Mouse (Mus musculus) embryonic facial prominence, embryonic 15.5 days (tissue): Measurements from ENCODE around the gene Hip1r. TPM values are rescaled to one million over a fixed set of nuclear protein-coding genes. Genes with fewer than 3 reads are reported as not detected.

Experiments
- ATAC-seq: fragments of 200-750 bp; cut with Nextera tagmentation; 2 replicates; pipeline ENCODE4 v1.8.0; 2017; ENCODE audit warnings: low read depth, moderate TSS enrichment; ENCODE audit not compliant: insufficient number of reproducible peaks, low FRiP score, low TSS enrichment
- H3K27ac ChIP-seq: fragments of 300-500 bp; sonication (generic); replicated peaks from 2 replicates; pipeline ENCODE4 v1.5.1; 2015; ENCODE audit warnings: mild to moderate bottlenecking, inconsistent platforms
- H3K27me3 ChIP-seq: fragments of 300-500 bp; sonication (generic); 2 replicates; pipeline ENCODE4 v1.6.1; 2015; ENCODE audit warnings: inconsistent platforms
- H3K36me3 ChIP-seq: fragments of 300-500 bp; sonication (generic); 2 replicates; pipeline ENCODE4 v1.6.1; 2015; ENCODE audit warnings: mild to moderate bottlenecking, inconsistent platforms
- H3K4me1 ChIP-seq: fragments of 300-500 bp; sonication (generic); 2 replicates; pipeline ENCODE4 v1.6.1; 2015; ENCODE audit warnings: inconsistent platforms
- H3K4me2 ChIP-seq: fragments of 300-500 bp; sonication (generic); replicated peaks from 2 replicates; pipeline ENCODE4 v1.6.1; 2015; ENCODE audit warnings: mild to moderate bottlenecking, inconsistent platforms
- H3K4me3 ChIP-seq: fragments of 300-500 bp; sonication (generic); replicated peaks from 2 replicates; pipeline ENCODE4 v1.5.1; 2015; ENCODE audit warnings: mild to moderate bottlenecking, inconsistent platforms
- H3K9ac ChIP-seq: fragments of 300-500 bp; sonication (generic); 2 replicates; pipeline ENCODE4 v1.6.1; 2015; ENCODE audit warnings: inconsistent platforms
- H3K9me3 ChIP-seq: fragments of 300-500 bp; sonication (generic); replicated peaks from 2 replicates; pipeline ENCODE4 v1.6.1; 2016; ENCODE audit warnings: inconsistent platforms
- WGBS: fragments of 180-500 bp; shearing (Covaris S2); methylation state at CpG from one replicate; pipeline ENCODE4 v1.1.7; 2015; 5-methylcytosine and 5-hydroxymethylcytosine counted together
- polyA plus RNA-seq: library from polyadenylated mRNA; unstranded; fragments of >200 nt; fragmentation: Nextera tagmentation; extraction: Ambion mirVana; gene quantifications from 2 replicates; pipeline ENCODE4 v1.2.1, GENCODE M21; 2015

Hip1r gene
- polyA plus RNA-seq, 1 experiment from 2014 or later = 14.2 TPM

GRCm38 (mm10) chr5:123947041-123947761, 26.2 kb upstream of the Hip1r start:
- H3K4me3 ChIP-seq = no peak overlapping the region
- no peak for ATAC-seq

GRCm38 (mm10) chr5:123952365-123953045, 20.9 kb upstream of the Hip1r start:
- Histone ChIP-seq H3K9me3 (no peaks in the 10 kb centered on the region), H3K4me3 (no peak overlapping the region), H3K36me3 (no peaks in the 10 kb centered on the region), H3K4me1 (no peaks in the 10 kb centered on the region), H3K27me3 (no peaks in the 10 kb centered on the region), H3K27ac (no peak overlapping the region), H3K9ac (no peak overlapping the region), H3K4me2 (no peak overlapping the region)
- no peak for ATAC-seq
- WGBS = 38% methylated on average over 5 of the region's 5 CpGs

More at GRCm38 (mm10) chr5:123947041-123947761, 26.2 kb upstream of the Hip1r start:
- H3K9me3 ChIP-seq = no peaks in the 10 kb centered on the region
- no peak overlapping the region for H3K4me2 ChIP-seq
- no peaks in the 10 kb centered on the region for H3K36me3 ChIP-seq
- WGBS = 46% methylated on average over 7 of the region's 7 CpGs
- no peak overlapping the region for H3K9ac ChIP-seq
- no peaks in the 10 kb centered on the region for H3K4me1 ChIP-seq
- no peaks in the 10 kb centered on the region for H3K27me3 ChIP-seq
- no peak overlapping the region for H3K27ac ChIP-seq

- Histone ChIP-seq H3K4me1 (no peaks in the 10 kb centered on the region), H3K27ac (no peak overlapping the region), H3K27me3 (no peaks in the 10 kb centered on the region), H3K36me3 (no peaks in the 10 kb centered on the region), H3K9me3 (no peaks in the 10 kb centered on the region), H3K9ac (no peak overlapping the region), H3K4me2 (no peak overlapping the region), H3K4me3 (no peak overlapping the region)
- 90% methylated on average over 8 of the region's 8 CpGs for WGBS
- ATAC-seq = no peak
Measured at GRCm38 (mm10) chr5:123957213-123957612, 16.2 kb upstream of the Hip1r start.

GRCm38 (mm10) chr5:123959018-123959417, 14.4 kb upstream of the Hip1r start:
- Histone ChIP-seq H3K9me3 (no peaks in the 10 kb centered on the region), H3K4me2 (no peak overlapping the region), H3K4me3 (no peak overlapping the region), H3K36me3 (no peaks in the 10 kb centered on the region), H3K9ac (no peak overlapping the region), H3K27ac (no peak overlapping the region), H3K4me1 (no peaks in the 10 kb centered on the region), H3K27me3 (no peaks in the 10 kb centered on the region)
- 60% methylated on average over 3 of the region's 3 CpGs for WGBS
- no peak for ATAC-seq

- Histone ChIP-seq H3K4me2 (no peak overlapping the region), H3K9me3 (no peaks in the 10 kb centered on the region), H3K27ac (no peak overlapping the region), H3K27me3 (no peaks in the 10 kb centered on the region), H3K9ac (no peak overlapping the region), H3K36me3 (no peaks in the 10 kb centered on the region), H3K4me3 (no peak overlapping the region), H3K4me1 (no peaks in the 10 kb centered on the region)
- 64% methylated on average over 8 of the region's 8 CpGs for WGBS
- no peak for ATAC-seq
Measured at GRCm38 (mm10) chr5:123960129-123960528, 13.3 kb upstream of the Hip1r start.

GRCm38 (mm10) chr5:123961046-123961445, 12.4 kb upstream of the Hip1r start:
- H3K4me1 ChIP-seq = no peaks in the 10 kb centered on the region
- no peak overlapping the region for H3K4me2 ChIP-seq
- no peak for ATAC-seq
- no peak overlapping the region for H3K9ac ChIP-seq
- H3K9me3 ChIP-seq = no peaks in the 10 kb centered on the region
- H3K27me3 ChIP-seq = no peaks in the 10 kb centered on the region
- 81% methylated on average over 12 of the region's 12 CpGs for WGBS
- no peak overlapping the region for H3K4me3 ChIP-seq
- H3K27ac ChIP-seq = no peak overlapping the region
- no peaks in the 10 kb centered on the region for H3K36me3 ChIP-seq

- WGBS = 90% methylated on average over 4 of the region's 4 CpGs
- Histone ChIP-seq H3K9me3 (no peaks in the 10 kb centered on the region), H3K27me3 (no peaks in the 10 kb centered on the region), H3K9ac (no peak overlapping the region), H3K4me2 (no peak overlapping the region), H3K4me1 (no peaks in the 10 kb centered on the region), H3K4me3 (no peak overlapping the region), H3K27ac (no peak overlapping the region), H3K36me3 (no peaks in the 10 kb centered on the region)
- no peak for ATAC-seq
Measured at GRCm38 (mm10) chr5:123964208-123964607, 9.2 kb upstream of the Hip1r start.

- H3K27me3 ChIP-seq = no peaks in the 10 kb centered on the region
- 94% methylated on average over 2 of the region's 2 CpGs for WGBS
- H3K9ac ChIP-seq = no peak overlapping the region
- no peak overlapping the region for H3K4me3 ChIP-seq
- H3K4me1 ChIP-seq = no peaks in the 10 kb centered on the region
- no peak overlapping the region for H3K27ac ChIP-seq
- no peaks in the 10 kb centered on the region for H3K36me3 ChIP-seq
- no peak for ATAC-seq
- H3K4me2 ChIP-seq = no peak overlapping the region
- H3K9me3 ChIP-seq = no peaks in the 10 kb centered on the region
Measured at GRCm38 (mm10) chr5:123966759-123967158, 6.7 kb upstream of the Hip1r start.

- Histone ChIP-seq H3K27ac (no peak overlapping the region), H3K4me2 (no peak overlapping the region), H3K9ac (no peak overlapping the region), H3K27me3 (0 out of 2 replicates have a peak, but pooled peaks cover 3% of the 10 kb centered on the region), H3K9me3 (no peaks in the 10 kb centered on the region), H3K4me3 (no peak overlapping the region), H3K4me1 (peaks cover 5% of the 10 kb centered on the region), H3K36me3 (no peaks in the 10 kb centered on the region)
- ATAC-seq = no peak
- WGBS = 71% methylated on average over 5 of the region's 5 CpGs
Measured at GRCm38 (mm10) chr5:123968468-123968867, 5.0 kb upstream of the Hip1r start.

GRCm38 (mm10) chr5:123969216-123969615, 4.2 kb upstream of the Hip1r start:
- WGBS = 66% methylated on average over 8 of the region's 8 CpGs
- H3K27me3 ChIP-seq = 0 out of 2 replicates have a peak, but pooled peaks cover 3% of the 10 kb centered on the region
- H3K4me1 ChIP-seq = peaks cover 7% of the 10 kb centered on the region
- no peak overlapping the region for H3K4me2 ChIP-seq
- H3K9ac ChIP-seq = no peak overlapping the region
- ATAC-seq = no peak
- H3K9me3 ChIP-seq = no peaks in the 10 kb centered on the region
- no peak overlapping the region for H3K4me3 ChIP-seq
- H3K27ac ChIP-seq = no peak overlapping the region
- H3K36me3 ChIP-seq = no peaks in the 10 kb centered on the region

GRCm38 (mm10) chr5:123970576-123970975, 2.9 kb upstream of the Hip1r start:
- Histone ChIP-seq H3K27me3 (peaks cover 6% of the 10 kb centered on the region; the same call in 1 of the 2 replicates), H3K4me3 (no peak overlapping the region), H3K36me3 (no peaks in the 10 kb centered on the region), H3K4me2 (no peak overlapping the region), H3K9me3 (no peaks in the 10 kb centered on the region), H3K4me1 (peaks cover 20% of the 10 kb centered on the region), H3K9ac (no peak overlapping the region), H3K27ac (no peak overlapping the region)
- WGBS = 81% methylated on average over 4 of the region's 4 CpGs
- no peak for ATAC-seq
